Mouse (Mus musculus) testis, adult 2 months (tissue): ENCODE measurements around the gene Srp14.

Source experiments
- CTCF ChIP-seq: fragments of 200-500 bp; IDR thresholded peaks from 2 replicates; pipeline ENCODE4 v1.5.1; 2012; ENCODE audit warnings: low read depth, mild to moderate bottlenecking, inconsistent platforms, low read length, moderate library complexity; ENCODE audit not compliant: control insufficient read depth, insufficient read depth, insufficient replicate concordance
- POLR2A ChIP-seq: fragments of 200-500 bp; IDR thresholded peaks from 2 replicates; pipeline ENCODE4 v1.6.1; 2012; ENCODE audit warnings: low read depth, mild to moderate bottlenecking, inconsistent platforms, low read length, moderate library complexity; ENCODE audit not compliant: control insufficient read depth

DNA sequence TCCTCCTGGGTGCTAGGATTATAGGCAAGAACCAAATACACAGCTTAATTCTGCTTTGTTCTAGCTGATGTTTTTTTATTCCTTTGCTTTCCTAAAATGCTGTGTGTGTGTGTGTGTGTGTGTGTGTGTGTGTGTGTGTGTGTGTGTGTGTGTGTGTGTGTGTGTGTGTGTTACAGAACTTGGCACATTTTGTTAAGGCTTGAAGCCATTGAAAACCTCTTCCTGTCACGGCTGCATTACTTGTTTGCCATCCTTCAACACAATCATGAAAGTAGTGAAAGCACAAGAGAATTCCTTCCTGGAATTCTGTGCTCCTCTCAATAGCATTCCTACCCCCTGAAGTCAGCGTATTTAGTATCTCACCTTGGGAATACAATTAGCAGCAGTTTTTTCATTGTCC lies 13.6 kb downstream of the Srp14 start:
- TF ChIP-seq POLR2A (no peak), CTCF (no peak)
